Mouse (Mus musculus) myocyte (in vitro differentiated cells): ENCODE results near the gene Noct.

ENCODE experiments used
- CEBPB ChIP-seq: IDR thresholded peaks from 2 replicates; pipeline ENCODE4 v1.6.1; 2011; ENCODE audit warnings: mild to moderate bottlenecking, moderate library complexity; ENCODE audit not compliant: poor library complexity, insufficient read depth, severe bottlenecking
- E2F4 ChIP-seq: IDR thresholded peaks from one replicate; pipeline ENCODE4 v1.6.1; 2011; ENCODE audit warnings: mild to moderate bottlenecking, control low read depth, moderate library complexity; ENCODE audit not compliant: insufficient read depth
- MAX ChIP-seq: IDR thresholded peaks from one replicate; pipeline ENCODE4 v1.6.1; 2011; ENCODE audit warnings: low read depth, mild to moderate bottlenecking, control low read depth
- MYOD1 ChIP-seq, 3 experiments: IDR thresholded peaks; one replicate each; pipeline ENCODE4 v1.6.1; 2011; ENCODE audit warnings: control low read depth in 2 of 3, low read depth in 2 of 3, mild to moderate bottlenecking in 2 of 3, moderate library complexity in 1 of 3; ENCODE audit not compliant: insufficient read length in 2 of 3, control insufficient read depth in 1 of 3
- POLR2A ChIP-seq: IDR thresholded peaks from one replicate; pipeline ENCODE4 v1.6.1; 2011; ENCODE audit warnings: low read depth, mild to moderate bottlenecking, control low read depth, moderate library complexity; ENCODE audit not compliant: insufficient read length
- REST ChIP-seq: IDR thresholded peaks from one replicate; pipeline ENCODE4 v1.6.1; 2011; ENCODE audit warnings: mild to moderate bottlenecking, control low read depth, moderate library complexity; ENCODE audit not compliant: insufficient read depth, insufficient read length
- TCF12 ChIP-seq: IDR thresholded peaks from one replicate; pipeline ENCODE4 v1.6.1; 2011; ENCODE audit warnings: mild to moderate bottlenecking, control low read depth; ENCODE audit not compliant: poor library complexity, insufficient read depth, severe bottlenecking
- TCF3 ChIP-seq: IDR thresholded peaks from one replicate; pipeline ENCODE4 v1.6.1; 2011; ENCODE audit warnings: low read depth, control low read depth; ENCODE audit not compliant: insufficient read length
- USF1 ChIP-seq: IDR thresholded peaks from one replicate; pipeline ENCODE4 v1.6.1; 2011; ENCODE audit warnings: low read depth, mild to moderate bottlenecking, control low read depth, moderate library complexity

GRCm38 (mm10) chr3:51275956-51276398 is 51.7 kb downstream of the Noct start:
- TF ChIP-seq E2F4 (peak; percentile 28), USF1 (no peak), MAX (no peak), CEBPB (no peak), MYOD1 (IDR thresholded peaks at IDR 0.05; ENCODE audit: control insufficient read depth in 1 of 3, insufficient read length in 2 of 3, low read depth in 2 of 3) (no peak), TCF12 (no peak), REST (no peak), POLR2A (peak; percentile 47), TCF3 (no peak)
